Mouse (Mus musculus) megakaryocyte, embryonic 14.5 days (primary cell): Measurements from ENCODE around the gene Crabp2.

ENCODE experiments used
- FLI1 ChIP-seq: IDR thresholded peaks from 2 replicates; pipeline ENCODE4 v1.6.1; 2012; ENCODE audit warnings: low read length, inconsistent platforms, mixed read lengths
- GATA1 ChIP-seq: IDR thresholded peaks from 3 replicates; pipeline ENCODE4 v1.6.1; 2012; ENCODE audit warnings: mixed read lengths, low read length, inconsistent platforms, borderline replicate concordance

- TF ChIP-seq GATA1 (no peak), FLI1 (no peak)
Observed at GRCm38 (mm10) chr3:87972776-87973175, 24.3 kb downstream of the Crabp2 start.
